Mouse (Mus musculus) thymus, postnatal 0 days (tissue): ENCODE data around the gene Gm38100. TPM values are rescaled to one million over a fixed set of nuclear protein-coding genes. Genes with fewer than 3 reads are reported as not detected.

Experiments
- DNase-seq: peaks from one replicate; pipeline ENCODE4 v3.0.0-alpha.2; 2015; ENCODE audit warnings: low spot score
- polyA plus RNA-seq: library from polyadenylated mRNA; unstranded; fragments of >200 nt; fragmentation: Nextera tagmentation; extraction: Ambion mirVana; gene quantifications from 2 replicates; pipeline ENCODE4 v1.2.1, GENCODE M21; 2015

Gm38100 gene
- not detected in 2 replicates for polyA plus RNA-seq

DNA sequence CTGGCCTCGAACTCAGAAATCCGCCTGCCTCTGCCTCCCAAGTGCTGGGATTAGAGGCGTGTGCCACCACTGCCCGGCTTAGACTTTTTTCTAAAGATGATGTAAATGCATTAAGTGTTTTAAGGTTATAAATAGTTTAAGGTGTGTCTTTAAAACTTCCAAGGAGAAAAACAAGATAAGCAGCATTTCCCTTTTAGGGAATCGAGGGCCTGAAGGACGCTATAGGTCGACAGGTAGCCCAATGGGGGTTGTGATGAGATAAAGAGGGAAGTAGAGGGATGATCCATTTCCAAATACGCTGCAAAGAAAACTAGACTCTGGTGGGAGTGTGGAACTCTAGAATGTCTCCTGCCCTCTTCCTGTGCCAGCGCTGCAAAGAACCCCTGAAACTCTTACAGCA lies at the start of gene Gm38100:
Gm38100 (plus strand) TSS at position 301 of the 400 bp plus-strand sequence.
- no peak for DNase-seq

DNA sequence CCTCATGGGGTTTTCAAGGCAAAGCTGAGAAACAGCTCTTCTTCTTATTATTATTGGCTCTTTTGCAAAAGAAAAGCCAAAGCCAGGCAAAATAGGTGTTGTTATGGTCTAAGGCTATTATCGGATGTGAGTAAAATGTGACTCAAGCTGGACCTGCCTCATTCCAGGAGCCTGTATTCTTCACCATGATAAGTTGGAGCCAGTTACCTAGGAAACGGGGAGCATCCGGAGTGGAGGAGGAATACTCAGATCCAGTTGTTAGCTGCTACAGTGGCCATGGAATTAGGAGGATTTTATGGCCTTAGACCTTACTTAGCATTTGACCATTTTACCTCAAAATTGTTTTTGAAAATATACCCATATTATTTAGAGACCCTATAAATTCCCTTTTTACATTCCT lies 49.4 kb upstream of the Gm38100 start:
- no peak for DNase-seq

DNA sequence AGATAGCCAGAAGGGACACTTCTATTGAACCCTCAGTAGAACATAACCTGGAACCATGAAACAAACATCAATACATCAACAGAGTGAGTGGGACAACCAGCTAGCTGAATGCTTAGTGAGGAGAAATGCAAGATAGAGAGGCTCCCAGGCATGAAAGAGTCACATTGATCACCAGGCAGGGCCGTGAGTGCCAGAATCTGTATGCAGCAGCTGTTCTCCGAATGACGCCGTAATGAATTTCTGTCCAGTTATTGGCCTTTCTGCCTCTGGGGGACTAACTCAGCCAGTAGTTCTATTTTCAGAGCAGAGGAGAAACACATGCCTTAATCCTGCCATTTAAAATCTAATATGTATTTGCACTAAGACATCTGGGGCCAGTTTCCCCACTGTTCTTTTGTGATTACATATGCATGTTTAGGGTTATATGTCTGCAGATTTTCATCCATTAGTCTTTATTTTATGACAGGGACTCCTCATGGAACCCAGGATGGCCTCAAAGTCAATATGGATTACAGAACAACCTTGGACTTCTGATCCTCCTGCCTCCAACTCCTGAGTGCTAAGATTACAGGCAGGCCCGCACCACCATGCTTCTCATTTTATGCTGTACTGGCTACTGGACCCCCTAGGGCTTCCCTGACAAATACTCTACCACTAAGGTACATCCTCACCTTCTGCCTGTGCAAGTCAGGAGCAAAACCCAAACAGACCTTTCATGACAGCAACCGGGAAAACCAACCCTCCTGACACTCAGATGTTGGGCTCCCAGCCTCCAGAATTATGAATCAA lies 47.9 kb upstream of the Gm38100 start:
- DNase-seq: no peak

DNA sequence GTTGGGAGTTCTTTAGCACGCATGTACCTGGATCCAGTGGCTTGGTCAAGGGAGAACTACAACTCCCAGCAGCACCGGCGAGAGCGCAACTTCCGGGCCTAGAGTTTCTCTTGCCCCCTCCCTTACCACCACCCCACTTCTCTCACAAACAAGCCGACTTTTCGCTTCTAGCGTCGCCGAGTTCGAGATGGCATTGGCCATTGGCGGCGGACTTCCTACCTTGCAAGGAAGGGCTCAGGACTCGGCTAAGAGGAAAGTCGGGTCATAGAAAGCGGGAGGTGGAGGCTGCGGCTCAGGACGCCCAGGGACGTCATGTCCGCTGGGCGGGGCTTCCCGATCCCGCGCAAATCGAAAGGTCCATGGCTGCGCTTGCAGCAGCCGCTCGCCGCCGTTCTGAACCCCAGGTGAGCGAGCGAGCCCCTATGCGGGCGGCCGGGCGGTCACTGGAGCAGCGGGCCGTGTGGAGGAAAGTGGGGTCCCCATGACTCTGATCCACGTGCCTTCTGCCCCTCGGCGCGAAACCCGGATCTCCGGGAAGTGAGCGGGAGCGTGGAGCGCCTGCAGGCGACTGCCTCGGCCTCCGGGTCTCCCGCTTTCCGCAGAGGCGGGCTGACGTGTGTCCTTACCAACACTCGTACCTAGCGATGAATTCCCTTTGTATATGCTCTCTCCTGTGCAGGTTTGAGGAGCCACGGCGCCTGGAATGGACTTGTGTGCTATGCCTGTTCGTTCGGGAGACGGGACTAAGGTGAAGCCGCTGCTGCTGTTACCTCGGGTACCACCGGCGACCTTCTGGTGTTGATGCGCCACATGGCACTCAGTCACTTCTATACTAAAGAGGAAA lies 39.5 kb upstream of the Gm38100 start, which contains the start of gene Exo1:
Exo1 (plus strand) TSS at position 129 of the 844 bp plus-strand sequence.
- DNase-seq: peak; percentile 88

DNA sequence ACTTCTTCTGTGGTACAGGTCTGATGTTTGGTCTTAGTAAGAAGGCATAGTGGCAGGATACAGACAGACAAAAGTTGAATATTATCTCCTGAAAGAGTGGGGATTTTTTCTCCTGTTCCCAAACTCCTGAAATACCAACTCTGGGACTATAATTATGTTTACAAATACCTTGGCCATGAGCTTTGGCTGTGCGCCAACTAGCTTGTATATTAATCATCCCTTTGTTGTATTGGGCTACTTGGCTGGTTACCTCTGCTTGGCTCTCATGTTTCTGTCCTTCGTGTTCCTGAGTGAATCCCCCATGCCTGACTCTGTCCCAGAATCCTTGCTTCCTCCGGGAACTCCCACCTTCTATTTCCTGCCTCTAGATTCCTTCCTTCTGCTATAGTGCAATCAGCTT lies 36.7 kb upstream of the Gm38100 start:
- no peak for DNase-seq

DNA sequence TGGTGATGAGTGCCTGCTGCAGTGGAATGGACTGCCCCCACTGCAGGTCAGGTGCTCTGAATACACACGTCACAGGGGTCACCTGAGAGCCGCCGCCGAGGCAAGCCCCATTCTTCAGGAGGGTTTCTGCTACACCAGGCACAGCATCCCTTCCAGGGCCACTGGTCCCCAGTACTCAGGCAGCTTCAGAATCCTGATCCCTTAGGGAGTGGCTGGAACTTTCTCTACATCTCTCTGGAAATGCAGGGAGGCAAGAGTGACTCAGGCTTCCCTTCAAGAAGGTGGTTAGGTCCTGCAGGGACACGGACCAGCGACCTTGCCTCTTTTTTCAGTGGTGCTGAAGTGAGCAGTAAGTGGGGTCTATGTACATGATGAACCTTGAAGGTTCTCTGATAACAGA lies 26.9 kb upstream of the Gm38100 start:
- DNase-seq: no peak

DNA sequence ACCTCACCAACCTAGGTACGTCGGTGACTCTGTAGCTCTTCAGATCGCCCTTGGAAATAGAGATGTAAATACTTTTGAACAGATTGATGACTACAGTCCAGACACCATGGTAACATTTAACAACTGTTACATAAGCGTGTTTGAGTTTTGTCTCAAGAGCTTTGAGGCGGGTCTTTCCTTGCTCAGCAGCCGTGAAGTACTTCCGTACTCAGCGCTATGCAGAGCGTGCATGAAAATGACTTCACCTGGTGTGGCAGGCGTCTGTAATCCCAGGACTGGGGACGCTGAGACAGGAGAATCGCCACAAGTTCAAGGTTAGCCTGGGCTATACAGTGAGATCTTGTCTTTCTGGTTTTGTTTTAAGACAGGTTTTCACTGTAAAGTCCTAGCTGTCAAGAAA lies 26.4 kb upstream of the Gm38100 start:
- no peak for DNase-seq

DNA sequence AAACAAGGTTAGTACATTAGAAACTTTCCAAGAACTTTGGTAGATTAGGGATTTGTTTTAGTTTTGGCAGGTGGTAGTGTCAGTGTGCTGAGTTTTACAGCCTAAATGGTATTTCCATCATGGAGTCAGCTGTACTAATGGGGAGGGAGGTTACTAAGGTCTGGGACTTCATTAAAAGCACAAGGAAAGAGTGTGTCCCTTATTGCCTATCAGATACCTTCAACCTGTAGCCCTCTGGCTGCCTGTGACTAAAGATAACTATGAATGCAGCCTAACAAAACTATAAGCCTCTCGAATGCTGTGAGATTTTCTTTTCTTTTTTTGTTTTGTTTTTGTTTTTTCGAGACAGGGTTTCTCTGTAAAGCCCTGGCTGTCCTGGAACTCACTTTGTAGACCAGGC lies 8.9 kb upstream of the Gm38100 start:
- DNase-seq: no peak

DNA sequence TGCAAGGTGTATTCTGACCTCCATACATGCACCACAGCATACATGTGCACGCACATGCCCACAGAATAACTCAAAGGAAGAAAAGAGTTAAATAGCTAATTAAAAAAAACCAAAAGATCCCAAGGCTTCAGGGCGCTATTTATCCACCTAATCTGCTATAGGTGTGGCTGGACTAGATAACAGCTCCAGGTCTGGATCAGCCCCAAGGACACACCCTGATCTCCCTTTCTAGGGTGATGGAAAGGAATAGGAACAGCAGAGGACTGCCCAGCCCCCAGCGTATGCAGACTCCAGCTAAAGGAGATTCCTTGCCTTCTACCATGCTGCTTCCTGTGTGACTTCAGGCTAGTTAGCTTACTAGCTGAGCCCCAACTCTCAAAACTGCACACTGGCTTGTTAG lies 8.1 kb upstream of the Gm38100 start:
- no peak for DNase-seq

DNA sequence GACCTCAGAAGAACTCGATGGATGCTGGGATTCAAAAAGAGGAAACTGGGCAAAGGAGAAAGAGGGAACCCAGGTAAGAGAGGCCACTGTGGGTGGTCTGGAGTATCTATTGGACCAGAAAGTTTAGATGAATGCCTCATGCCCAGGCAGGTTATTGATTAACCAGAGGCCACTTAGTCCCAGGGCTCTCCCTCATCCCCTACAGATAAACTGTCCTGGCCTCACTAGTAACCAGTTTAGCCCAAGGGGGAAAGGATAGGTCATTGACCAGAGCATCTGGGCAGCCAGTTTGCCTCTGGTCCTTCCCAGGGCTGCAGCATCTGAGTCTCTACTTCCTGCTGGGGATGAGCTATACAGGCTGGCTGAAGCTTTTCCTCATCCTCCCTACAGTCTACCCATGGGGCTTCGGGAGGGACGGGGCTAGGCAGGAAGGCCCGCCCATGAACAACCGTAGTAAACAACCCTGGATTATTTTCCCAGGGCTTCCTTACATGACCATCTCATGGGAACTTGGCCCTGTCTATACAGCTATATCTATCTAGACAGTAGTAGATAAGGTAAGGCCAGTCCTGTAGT lies 6.3 kb upstream of the Gm38100 start:
- DNase-seq: no peak

DNA sequence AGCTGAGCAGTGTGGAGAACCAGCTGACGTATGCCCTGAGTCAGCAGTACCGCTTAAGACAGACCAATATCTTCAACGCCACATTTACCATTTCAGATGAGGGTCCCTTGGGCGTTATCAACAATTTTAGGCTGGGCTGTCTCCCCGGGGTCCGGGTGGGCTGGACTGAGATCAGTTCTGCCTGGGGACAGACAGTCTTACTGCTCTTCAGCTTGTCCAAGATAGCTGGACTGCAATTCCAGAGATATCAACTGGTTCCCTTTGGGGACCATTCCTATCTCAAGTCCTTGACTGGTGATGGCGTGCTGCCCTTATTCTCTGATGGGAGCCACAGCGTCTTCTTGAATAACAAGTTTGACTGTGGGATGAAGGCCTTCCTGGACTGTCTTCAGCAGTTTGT lies 962 bp downstream of the Gm38100 start:
- DNase-seq: no peak

DNA sequence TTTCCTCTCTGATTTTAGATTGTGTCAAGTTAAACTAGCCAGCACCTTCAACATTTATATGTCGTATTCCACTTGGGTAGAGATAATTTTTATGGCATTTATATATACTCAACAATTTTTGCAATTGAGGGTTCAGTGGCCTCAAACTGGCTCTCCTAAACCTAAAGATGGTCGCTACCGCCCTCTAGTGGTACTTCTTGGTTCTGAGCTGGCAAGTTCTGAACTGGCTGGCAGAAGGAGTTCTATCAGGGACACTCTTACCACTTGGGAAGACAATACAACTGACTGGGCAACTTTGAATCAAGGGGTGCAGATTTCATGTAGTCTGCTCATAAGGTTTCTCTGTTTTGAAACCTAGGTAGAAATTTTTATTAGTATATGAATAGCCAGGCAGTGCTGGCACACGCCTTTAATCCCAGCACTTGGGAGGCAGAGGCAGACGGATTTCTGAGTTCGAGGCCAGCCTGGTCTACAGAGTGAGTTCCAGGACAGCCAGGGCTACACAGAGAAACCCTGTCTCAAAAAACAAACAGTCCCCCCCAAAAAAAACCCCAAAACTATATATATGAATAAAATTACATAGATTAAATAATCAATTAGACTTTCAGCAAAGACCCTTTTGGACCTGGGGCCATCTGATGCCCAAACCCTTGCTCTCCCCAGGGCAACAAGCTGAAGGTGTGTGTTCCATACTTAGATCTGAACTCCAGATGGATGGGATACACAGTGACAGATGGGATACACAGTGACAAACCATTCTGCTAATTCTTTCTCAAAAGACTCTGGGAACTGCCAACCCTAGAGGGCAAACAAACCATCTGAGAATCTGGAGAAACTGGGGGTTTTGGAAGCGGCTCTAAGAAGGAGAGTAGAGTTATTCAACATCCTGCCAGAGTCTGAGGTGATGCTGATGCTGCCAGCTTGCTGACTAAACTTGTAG lies 4.0 kb downstream of the Gm38100 start:
- peak; percentile 68 for DNase-seq

DNA sequence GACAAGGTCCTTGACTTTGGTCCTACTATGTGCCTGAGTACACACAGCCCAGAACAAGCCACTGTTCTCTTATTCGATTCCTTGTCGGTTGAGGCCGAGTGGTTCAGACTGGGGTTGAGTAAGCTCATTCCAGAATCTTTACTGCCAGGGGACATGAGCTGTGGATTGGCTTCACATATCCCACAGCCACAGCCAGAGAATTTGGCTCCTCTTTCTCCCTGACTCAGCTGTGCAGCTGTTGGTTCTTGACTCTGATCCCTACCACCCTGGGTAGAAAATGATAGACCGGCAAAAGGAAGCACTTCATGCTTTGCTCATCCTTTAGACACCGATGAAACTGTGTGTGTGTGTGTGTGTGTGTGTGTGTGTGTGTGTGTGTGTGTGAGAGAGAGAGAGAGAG lies 11.3 kb downstream of the Gm38100 start:
- DNase-seq: no peak

DNA sequence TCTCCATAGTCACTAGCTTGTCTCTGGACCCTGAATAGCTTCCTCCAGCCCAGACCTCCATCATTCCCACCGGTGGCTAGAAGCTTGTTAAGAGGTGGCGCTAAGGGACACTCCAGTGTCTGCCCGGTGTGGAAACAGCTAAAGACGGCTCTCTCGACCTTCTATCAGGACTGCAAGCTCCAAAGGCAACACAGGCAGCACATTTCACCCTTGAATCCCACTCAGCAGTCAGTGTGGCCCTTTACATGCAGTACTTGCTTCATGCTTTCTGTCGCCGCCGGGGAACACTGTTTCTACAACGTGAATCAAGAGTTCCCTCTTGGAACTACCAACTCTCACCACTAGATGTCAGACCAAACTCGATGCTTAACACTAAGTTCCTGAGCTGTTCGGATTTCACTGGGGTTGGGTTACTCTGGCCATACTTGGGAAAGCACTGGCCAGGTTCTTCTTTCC lies 16.2 kb downstream of the Gm38100 start:
- DNase-seq: peak; percentile 46

DNA sequence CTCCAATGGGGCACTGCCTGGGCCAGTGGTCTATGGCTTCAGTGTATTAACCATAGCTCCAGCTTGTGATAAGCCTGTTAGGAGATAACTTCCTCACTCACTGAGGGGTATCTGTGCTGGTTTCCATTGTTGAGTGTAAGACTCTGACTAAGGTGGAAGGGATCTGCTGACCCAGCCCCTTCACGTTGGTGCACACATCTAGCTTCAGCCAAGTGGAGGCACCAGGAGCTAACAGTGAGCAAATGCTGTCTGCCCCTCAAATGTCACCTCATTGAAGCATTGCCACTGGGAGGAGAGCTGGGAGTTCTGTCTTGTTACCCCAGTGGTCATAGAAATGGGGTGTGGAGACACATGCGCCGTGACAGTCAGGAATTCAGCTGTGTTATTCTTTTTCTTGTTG lies 18.6 kb downstream of the Gm38100 start:
- DNase-seq: no peak

DNA sequence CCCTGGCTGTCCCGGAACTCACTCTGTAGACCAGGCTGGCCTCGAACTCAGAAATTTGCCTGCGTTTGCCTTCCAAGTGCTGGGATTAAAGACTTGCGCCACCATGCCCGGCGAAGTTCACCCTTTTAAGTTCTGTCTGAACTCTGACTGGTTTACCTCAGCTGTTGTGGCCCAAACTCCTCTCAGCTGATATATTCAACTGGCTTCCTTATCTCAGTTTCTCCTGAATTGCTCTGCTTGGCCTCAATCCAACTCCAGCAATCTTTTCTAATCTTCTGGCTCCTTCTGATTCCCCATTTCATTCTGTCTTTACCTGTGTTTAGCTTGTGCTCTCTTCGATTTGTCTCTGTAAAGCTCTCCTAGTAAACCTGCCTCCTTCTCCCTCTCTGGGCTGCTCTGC lies 23.0 kb downstream of the Gm38100 start:
- no peak for DNase-seq

DNA sequence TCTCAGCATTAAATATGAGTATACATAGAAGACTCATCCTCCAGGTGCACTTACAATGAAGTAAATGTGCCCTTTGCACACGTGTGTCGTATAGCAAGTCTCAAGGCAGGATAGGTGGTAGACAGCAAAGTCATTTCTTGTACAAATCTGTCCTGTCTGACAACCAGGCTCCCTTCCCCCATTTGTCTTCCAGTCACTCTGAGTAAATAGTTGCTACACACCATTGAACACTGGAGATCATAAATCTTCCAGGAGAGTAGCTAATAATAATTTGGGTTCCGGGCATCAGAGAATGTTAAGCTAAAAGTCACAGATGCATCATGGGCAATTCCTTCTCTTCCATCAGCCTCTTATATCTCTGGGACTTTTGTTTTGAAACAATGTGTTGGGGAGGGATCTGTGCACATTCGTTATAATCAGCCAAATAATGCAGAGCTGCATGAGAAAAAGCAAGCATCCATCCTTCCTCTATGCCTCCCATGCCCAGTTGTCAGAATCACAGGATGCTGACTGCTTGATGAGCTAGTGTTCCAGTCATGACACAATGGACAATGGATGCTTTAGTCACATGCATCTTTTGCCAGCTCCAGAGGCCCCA lies 26.7 kb downstream of the Gm38100 start:
- no peak for DNase-seq

DNA sequence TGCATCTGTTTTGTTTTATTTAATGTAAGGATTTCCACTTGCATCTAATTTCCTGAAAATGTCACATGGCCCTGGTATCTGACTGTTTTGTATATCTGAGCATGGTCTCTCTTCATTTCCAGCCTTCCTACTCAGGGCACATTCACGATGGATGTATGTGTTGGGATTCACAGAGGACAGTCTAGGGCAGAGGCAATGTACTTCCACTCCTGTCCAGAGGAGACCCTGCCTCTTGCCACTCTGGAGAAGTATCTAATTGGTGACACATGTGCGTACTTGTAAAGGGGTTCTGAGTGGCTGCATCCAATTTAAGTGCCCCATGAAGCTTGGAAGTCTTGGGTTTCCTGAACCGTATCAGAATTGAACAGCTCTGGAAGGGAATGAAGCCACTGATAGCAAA lies 30.3 kb downstream of the Gm38100 start:
- no peak for DNase-seq

DNA sequence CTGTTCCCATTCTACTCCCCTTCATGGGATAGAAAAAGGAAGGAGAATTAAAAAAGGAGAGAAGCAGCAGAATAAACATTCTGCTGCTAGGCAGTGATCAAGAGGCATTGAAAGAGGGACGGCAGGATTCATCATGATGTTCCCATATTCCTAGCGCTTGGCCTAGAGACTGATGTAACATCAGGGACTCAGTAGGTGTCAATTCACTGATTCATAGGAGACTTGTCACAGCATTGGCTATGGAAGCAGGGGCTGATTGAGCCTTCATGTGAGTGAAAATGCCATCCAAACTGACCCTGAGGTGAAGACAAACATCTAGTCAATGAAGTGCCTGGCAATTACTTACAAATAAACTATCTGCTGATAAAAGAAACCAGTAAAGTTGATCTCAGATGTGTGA lies 30.7 kb downstream of the Gm38100 start:
- no peak for DNase-seq

DNA sequence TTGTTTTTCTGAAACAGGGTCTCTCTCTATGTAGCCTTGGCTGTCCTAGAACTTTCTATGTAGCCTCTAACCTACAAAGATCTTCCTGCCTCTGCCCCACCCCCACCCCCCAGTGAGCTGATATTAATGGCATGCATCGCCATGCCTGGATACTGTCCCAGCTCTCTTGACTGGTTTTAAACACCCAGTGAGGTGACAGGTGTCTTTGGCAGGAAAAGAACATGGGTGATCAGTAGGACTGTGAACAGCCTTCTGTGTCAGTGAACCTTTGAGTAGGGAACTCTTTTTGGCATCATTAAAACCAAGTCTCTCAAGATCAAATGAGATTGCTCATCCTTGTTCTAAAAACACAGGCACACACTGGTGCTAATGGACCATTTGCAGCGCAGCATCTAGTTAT lies 41.7 kb downstream of the Gm38100 start:
- no peak for DNase-seq
